Mouse (Mus musculus) CD4-positive naive resting alpha-beta T cell, adult 57 days (primary cell): ENCODE measurements around the gene Krtap27-1. TPM values are rescaled to one million over a fixed set of nuclear protein-coding genes. Genes with fewer than 3 reads are reported as not detected.

Experiments used
- total RNA-seq: library from RNA; stranded (reverse); gene quantifications from one replicate; pipeline ENCODE4 v1.2.4, GENCODE M21; 2023

Gene Krtap27-1
- total RNA-seq: not detected

DNA sequence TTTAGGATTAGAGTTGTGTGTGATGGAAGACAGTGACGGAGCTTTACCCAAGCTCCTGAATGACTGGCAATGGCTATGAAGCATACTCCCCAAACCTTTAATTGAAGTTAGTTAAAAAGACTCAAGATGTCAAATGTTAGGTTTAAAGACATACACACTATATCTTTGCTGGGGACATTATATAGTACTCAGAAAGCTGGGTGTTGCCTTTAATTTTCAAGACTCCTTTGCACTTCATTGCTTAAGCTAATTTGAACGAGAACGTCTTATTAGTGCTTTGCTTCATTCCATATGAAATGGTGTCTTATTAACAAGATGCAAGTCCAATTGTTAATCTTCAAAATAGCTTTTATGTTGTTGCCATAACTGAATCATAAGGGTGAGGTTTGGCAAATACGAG, at the start of gene Krtap27-1:
TSS of gene Krtap27-1 (minus strand) at position 101 of the 400 bp plus-strand sequence.

DNA sequence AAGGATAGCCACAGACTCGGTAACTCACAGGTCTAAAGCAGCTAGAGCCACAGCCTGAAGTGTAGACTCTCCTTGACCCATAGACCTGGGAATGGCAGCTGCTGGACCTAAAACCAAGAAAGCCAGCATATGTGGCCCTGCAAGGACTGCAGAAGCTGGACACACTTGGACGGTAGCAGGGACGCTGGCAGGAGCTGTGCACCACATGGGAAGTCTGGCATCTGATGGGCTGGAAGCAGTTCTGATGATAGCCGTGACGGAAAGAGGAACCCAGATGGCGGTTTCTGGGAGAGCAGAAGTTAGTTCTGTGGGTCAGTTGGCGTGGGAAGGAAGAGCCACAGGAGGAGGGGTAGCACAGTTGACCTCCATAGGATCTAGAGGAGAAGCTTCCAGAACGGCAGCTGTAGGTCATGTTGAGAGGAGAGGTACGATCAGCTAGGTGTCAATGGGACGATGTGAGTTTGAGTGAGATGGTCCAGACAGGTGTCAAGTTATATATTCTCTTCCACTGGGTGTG, 36.1 kb upstream of the Krtap27-1 start, which contains the start of gene 2310061N02Rik:
TSS of gene 2310061N02Rik (minus strand) at position 467 of the 517 bp plus-strand sequence.

DNA sequence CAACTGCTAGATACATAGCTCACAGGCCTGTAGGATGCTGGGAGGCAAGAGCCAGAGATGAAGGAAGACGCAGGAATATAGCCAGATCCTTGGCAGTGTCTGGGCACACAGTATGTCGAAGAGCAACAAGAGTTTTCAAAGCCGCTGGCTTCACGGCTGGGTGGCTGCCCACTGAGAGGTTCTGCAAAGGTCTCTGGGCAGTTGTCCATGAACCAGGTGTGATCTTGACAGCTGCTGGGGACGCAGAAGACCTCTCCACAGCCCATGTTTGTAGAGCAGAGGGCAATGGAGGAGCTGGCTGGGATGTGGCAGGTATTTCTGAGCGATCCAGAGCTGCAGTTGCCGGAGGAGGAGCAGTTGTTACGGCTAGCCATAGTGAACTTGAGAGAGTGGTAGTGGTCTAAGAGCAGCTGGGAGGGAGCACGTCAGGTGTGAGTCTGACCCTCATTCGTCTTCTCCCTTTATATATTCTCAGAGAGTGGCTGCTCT, 24.1 kb downstream of the Krtap27-1 start, which contains the start of gene Krtap26-1:
TSS of gene Krtap26-1 (minus strand) at position 439 of the 489 bp plus-strand sequence.

DNA sequence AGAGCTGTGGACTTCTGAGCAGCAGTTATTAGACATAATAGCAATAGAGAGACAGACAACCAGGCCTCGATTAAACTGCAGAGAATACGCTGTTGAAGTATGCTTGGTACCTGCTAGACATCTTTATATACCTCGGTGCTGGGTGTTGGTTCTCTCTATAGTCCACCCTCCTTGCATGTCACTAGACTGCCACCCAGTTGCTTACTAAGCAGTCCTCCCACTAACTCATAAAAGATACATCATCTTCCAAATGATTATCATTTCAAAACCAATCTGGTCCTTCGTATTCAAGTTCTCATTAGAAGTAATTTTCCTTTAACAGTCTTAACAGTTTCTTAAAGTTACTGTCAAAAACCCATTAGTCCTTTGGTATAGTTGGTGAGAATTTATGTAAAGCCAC, 43.9 kb downstream of the Krtap27-1 start, which contains the start of gene 2310079G19Rik:
TSS of gene 2310079G19Rik (minus strand) at position 101 of the 400 bp plus-strand sequence.

Other genes with a start within 250 kb of the Krtap27-1 start
- gene Cldn17, start 164.7 kb downstream of the Krtap27-1 start, total RNA-seq: not detected
- not detected for gene Cldn8, start 108.5 kb downstream of the Krtap27-1 start, total RNA-seq
- not detected for gene Krtap24-1, start 59.4 kb downstream of the Krtap27-1 start, total RNA-seq
- gene 2310079G19Rik, start 44.0 kb downstream of the Krtap27-1 start, total RNA-seq: not detected
- gene Krtap26-1, start 23.9 kb downstream of the Krtap27-1 start, total RNA-seq: not detected
- not detected for gene 2310061N02Rik, start 36.3 kb upstream of the Krtap27-1 start, total RNA-seq
- gene Krtap13-1, start 57.2 kb upstream of the Krtap27-1 start, total RNA-seq: not detected
- gene Krtap13, start 80.0 kb upstream of the Krtap27-1 start, total RNA-seq: not detected
- not detected for gene 2310034C09Rik, start 87.2 kb upstream of the Krtap27-1 start, total RNA-seq
- gene 2310057N15Rik, start 102.5 kb upstream of the Krtap27-1 start, total RNA-seq: not detected
- not detected for gene Gm5965, start 106.2 kb upstream of the Krtap27-1 start, total RNA-seq
- not detected for gene Gm20741, start 140.5 kb upstream of the Krtap27-1 start, total RNA-seq
- gene Krtap15, start 148.5 kb upstream of the Krtap27-1 start, total RNA-seq: not detected
- not detected for gene Krtap14, start 154.5 kb upstream of the Krtap27-1 start, total RNA-seq
- gene Krtap19-1, start 197.7 kb upstream of the Krtap27-1 start, total RNA-seq: not detected
- gene Krtap19-2, start 202.6 kb upstream of the Krtap27-1 start, total RNA-seq: not detected
- not detected for gene Krtap19-3, start 206.4 kb upstream of the Krtap27-1 start, total RNA-seq
- gene Krtap19-4, start 213.4 kb upstream of the Krtap27-1 start, total RNA-seq: not detected
- not detected for gene Krtap19-5, start 224.8 kb upstream of the Krtap27-1 start, total RNA-seq